Mouse (Mus musculus): ENCODE data around the gene Dhcr24. TPM values are rescaled to one million over a fixed set of nuclear protein-coding genes. Genes with fewer than 3 reads are reported as not detected.

Dhcr24 gene
- polyA plus RNA-seq, 1 experiment, result 86.4 TPM

DNA sequence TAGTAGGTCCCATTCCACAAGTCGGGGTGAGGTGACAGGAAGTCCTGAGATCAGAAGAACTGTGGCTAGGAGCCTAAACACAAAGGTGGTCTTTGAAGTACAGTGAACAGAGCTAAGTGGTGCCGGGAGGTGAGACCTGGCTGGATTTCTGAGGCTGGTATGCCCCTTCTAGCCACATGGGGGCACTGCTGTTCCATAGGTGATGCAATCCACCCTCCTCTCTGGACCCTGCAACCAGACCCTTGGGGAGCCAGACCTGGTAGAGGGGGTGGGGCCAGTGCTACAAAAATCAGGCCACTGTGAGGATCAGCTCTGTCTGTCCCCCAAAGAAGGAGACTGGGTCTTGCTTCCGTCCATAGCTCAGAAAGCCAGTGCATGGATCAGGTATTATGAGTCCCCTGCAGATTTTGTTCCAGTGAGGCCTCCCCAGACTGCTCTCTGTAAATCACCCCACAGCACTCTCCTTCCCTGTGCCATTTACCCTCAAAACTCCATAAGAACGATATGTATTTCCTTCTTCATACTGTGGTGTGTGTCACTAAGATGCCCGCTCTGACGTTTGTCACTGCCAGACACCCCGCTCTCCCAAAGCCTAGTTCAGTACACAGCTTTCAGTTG, 53.5 kb downstream of the Dhcr24 start:
- DNase-seq, result peak; percentile 54 to 71
- 49% methylated on average over 7 of the region's 7 CpGs for WGBS
- Histone ChIP-seq H3K4me1 (ENCODE audit: control insufficient read depth, insufficient read depth, low read length) (no peaks in the 10 kb centered on the region), H3K27me3 (ENCODE audit: control insufficient read depth, insufficient read depth, low read length) (no peaks in the 10 kb centered on the region), H3K4me3 (replicated peaks; ENCODE audit: insufficient read depth, low read depth, low read length) (no peak overlapping the region), H3K27ac (ENCODE audit: insufficient read depth, low read length) (no peak overlapping the region)
- peak; percentile 97 for TF ChIP-seq CTCF (IDR thresholded peaks at IDR 0.05; ENCODE audit: borderline replicate concordance, insufficient read depth, low read depth, low read length)
- no peak for TF ChIP-seq POLR2A (IDR thresholded peaks at IDR 0.05; ENCODE audit: borderline replicate concordance, insufficient read depth, low read length)

DNA sequence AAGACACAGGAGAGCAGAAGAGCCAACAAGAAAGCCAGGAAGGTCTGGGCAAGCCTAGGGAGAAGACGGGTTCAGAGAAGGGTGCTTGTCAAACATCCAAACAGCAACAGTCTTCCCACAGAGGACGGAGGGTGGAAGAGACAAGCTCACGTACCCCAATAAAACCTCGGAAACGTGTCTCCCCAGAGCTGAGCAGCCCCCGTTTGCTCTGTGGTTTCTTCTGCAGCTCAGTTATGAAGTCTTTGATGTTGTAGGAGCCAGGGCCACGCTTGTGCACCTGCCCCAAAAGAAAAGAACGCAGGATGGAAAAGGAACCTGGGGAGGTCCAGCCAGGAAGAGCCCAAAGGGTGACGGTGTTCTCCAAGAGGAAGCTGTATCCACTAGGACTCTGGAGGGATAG, 54.0 kb downstream of the Dhcr24 start:
- no peak for DNase-seq
- no peak overlapping the region for H3K27ac ChIP-seq (ENCODE audit: insufficient read depth, low read length)
- no peaks in the 10 kb centered on the region for H3K27me3 ChIP-seq (ENCODE audit: control insufficient read depth, insufficient read depth, low read length)
- H3K4me1 ChIP-seq (ENCODE audit: control insufficient read depth, insufficient read depth, low read length), result no peaks in the 10 kb centered on the region
- TF ChIP-seq CTCF (IDR thresholded peaks at IDR 0.05; ENCODE audit: borderline replicate concordance, insufficient read depth, low read depth, low read length), result no peak
- TF ChIP-seq POLR2A (IDR thresholded peaks at IDR 0.05; ENCODE audit: borderline replicate concordance, insufficient read depth, low read length), result no peak
- H3K4me3 ChIP-seq (replicated peaks; ENCODE audit: insufficient read depth, low read depth, low read length), result no peak overlapping the region
- 81% methylated on average over 9 of the region's 9 CpGs for WGBS

DNA sequence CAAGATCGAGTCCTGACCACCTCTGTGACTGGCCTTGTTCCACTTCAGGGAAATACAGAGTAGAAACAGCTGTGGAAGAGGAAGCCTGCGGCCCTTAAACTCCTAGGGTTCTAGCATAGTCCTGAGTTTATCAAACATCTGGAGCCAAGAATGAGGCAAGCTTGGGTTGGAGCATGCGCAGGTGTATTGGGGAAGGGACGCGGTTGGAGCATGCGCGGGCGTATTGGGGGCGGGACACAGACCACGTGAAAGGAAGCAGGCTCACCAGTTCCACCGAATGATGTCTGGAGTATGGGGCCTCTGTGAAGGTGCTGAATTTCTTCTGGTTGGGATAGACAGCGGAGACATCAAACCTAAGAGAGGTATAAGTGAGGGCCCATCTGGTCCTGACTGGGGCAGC, 54.8 kb downstream of the Dhcr24 start:
- Histone ChIP-seq H3K4me1 (ENCODE audit: control insufficient read depth, insufficient read depth, low read length) (no peaks in the 10 kb centered on the region), H3K4me3 (replicated peaks; ENCODE audit: insufficient read depth, low read depth, low read length) (no peak overlapping the region), H3K27me3 (ENCODE audit: control insufficient read depth, insufficient read depth, low read length) (no peaks in the 10 kb centered on the region), H3K27ac (ENCODE audit: insufficient read depth, low read length) (no peak overlapping the region)
- DNase-seq, result no peak
- WGBS, result 90% methylated on average over 12 of the region's 12 CpGs
- no peak for TF ChIP-seq CTCF (IDR thresholded peaks at IDR 0.05; ENCODE audit: borderline replicate concordance, insufficient read depth, low read depth, low read length)
- TF ChIP-seq POLR2A (IDR thresholded peaks at IDR 0.05; ENCODE audit: borderline replicate concordance, insufficient read depth, low read length), result no peak

DNA sequence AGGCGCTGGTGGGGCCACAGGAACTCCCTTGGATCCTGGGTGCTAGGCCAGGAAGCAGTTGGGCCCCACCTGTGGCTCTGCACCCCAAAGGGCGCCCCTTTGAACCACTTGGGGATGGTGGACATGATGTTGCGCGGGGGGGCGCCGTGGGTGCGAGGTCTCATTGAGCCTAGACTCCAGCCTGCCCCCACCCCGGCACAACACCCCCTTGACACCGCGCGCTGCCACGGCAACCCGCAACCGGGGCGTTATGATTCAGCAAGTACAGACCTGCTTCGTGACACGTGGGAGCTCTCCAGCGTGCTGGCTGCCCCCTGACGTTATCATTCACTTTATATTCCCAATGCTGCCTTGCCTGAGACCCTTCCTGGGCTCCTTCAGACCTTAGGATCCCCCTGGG, 56.2 kb downstream of the Dhcr24 start, which contains the start of gene Lexm:
Lexm (minus strand) TSS at position 186 of the 400 bp plus-strand sequence.
- Histone ChIP-seq H3K27me3 (ENCODE audit: control insufficient read depth, insufficient read depth, low read length) (no peaks in the 10 kb centered on the region), H3K4me3 (replicated peaks; ENCODE audit: insufficient read depth, low read depth, low read length) (no peak within 1 kb of the TSS), H3K4me1 (ENCODE audit: control insufficient read depth, insufficient read depth, low read length) (0 out of 2 replicates have a peak, but pooled peaks cover 2% of the 10 kb centered on the region), H3K27ac (ENCODE audit: insufficient read depth, low read length) (no peak within 1 kb of the TSS)
- 5% methylated on average over 19 of the region's 19 CpGs for WGBS
- DNase-seq, result no peak
- TF ChIP-seq POLR2A (IDR thresholded peaks at IDR 0.05; ENCODE audit: borderline replicate concordance, insufficient read depth, low read length) (no peak), CTCF (IDR thresholded peaks at IDR 0.05; ENCODE audit: borderline replicate concordance, insufficient read depth, low read depth, low read length) (no peak)

DNA sequence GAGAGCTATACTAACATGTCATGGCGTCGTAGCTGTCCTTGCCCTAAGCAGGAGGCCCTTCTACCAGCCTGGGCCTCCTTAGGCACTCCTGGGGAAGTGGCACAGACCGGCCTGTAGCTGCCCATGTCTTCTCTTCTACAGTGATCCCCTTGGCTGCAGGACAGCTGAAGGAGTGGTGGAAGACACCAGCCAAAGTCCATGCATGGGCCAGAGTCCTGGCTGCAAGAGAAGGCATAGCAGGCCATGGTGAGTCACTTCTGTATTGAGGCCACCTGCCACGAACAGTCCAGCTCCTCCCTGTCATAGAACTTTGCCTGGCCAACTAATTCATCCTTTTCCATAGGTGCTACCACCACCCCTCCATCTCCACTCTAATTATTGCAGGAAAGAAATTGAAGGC, 58.1 kb downstream of the Dhcr24 start:
- 78% methylated on average over 4 of the region's 4 CpGs for WGBS
- DNase-seq, result no peak
- TF ChIP-seq POLR2A (IDR thresholded peaks at IDR 0.05; ENCODE audit: borderline replicate concordance, insufficient read depth, low read length), result no peak
- no peak for TF ChIP-seq CTCF (IDR thresholded peaks at IDR 0.05; ENCODE audit: borderline replicate concordance, insufficient read depth, low read depth, low read length)
- Histone ChIP-seq H3K27ac (ENCODE audit: insufficient read depth, low read length) (no peak overlapping the region), H3K27me3 (ENCODE audit: control insufficient read depth, insufficient read depth, low read length) (no peaks in the 10 kb centered on the region; the same call in 1 of the 2 replicates), H3K4me3 (replicated peaks; ENCODE audit: insufficient read depth, low read depth, low read length) (no peak overlapping the region), H3K4me1 (ENCODE audit: control insufficient read depth, insufficient read depth, low read length) (0 out of 2 replicates have a peak, but pooled peaks cover 7% of the 10 kb centered on the region)

DNA sequence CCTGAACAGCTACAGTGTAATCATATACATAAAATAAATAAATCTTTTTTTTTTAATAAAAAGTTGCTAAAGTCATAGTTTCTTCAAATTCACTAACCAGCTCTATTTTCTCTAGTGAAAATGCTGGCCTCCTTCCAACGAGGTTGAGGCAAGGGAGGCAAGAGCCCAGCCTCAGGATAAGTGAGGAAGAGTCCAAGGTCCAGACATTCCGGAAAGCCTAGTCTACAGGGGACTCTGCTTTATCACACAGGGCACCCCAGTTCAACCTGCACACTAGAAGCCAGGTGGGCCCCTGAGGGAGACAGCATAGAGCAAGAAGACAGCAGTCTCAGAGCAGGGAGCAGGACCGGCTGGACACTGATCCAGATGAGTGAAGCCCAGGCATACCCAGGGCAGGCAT, 60.6 kb downstream of the Dhcr24 start:
- TF ChIP-seq POLR2A (IDR thresholded peaks at IDR 0.05; ENCODE audit: borderline replicate concordance, insufficient read depth, low read length) (no peak), CTCF (IDR thresholded peaks at IDR 0.05; ENCODE audit: borderline replicate concordance, insufficient read depth, low read depth, low read length) (no peak)
- Histone ChIP-seq H3K27ac (ENCODE audit: insufficient read depth, low read length) (no peak overlapping the region), H3K4me1 (ENCODE audit: control insufficient read depth, insufficient read depth, low read length) (0 out of 2 replicates have a peak, but pooled peaks cover 7% of the 10 kb centered on the region), H3K27me3 (ENCODE audit: control insufficient read depth, insufficient read depth, low read length) (no peaks in the 10 kb centered on the region; the same call in 1 of the 2 replicates), H3K4me3 (replicated peaks; ENCODE audit: insufficient read depth, low read depth, low read length) (no peak overlapping the region)
- no peak for DNase-seq
- WGBS, result 71% methylated on average over 3 of the region's 3 CpGs

GRCm38 (mm10) chr4:106622030-106622493, 61.2 kb downstream of the Dhcr24 start, which contains the start of gene Ttc22:
Gene Ttc22, plus strand, starts transcription at chr4:106622432.
- TF ChIP-seq POLR2A (IDR thresholded peaks at IDR 0.05; ENCODE audit: borderline replicate concordance, insufficient read depth, low read length) (no peak), CTCF (IDR thresholded peaks at IDR 0.05; ENCODE audit: borderline replicate concordance, insufficient read depth, low read depth, low read length) (no peak)
- H3K4me1 ChIP-seq (ENCODE audit: control insufficient read depth, insufficient read depth, low read length), result 0 out of 2 replicates have a peak, but pooled peaks cover 7% of the 10 kb centered on the region
- no peak for DNase-seq
- 11% methylated on average over 16 of the region's 16 CpGs for WGBS
- H3K27ac ChIP-seq (ENCODE audit: insufficient read depth, low read length), result no peak within 1 kb of the TSS
- H3K27me3 ChIP-seq (ENCODE audit: control insufficient read depth, insufficient read depth, low read length), result no peaks in the 10 kb centered on the region; the same call in 1 of the 2 replicates
- H3K4me3 ChIP-seq (replicated peaks; ENCODE audit: insufficient read depth, low read depth, low read length), result no peak within 1 kb of the TSS

GRCm38 (mm10) chr4:106622712-106623111, 61.9 kb downstream of the Dhcr24 start:
- 10% methylated on average over 28 of the region's 28 CpGs for WGBS
- no peaks in the 10 kb centered on the region; the same call in 1 of the 2 replicates for H3K27me3 ChIP-seq (ENCODE audit: control insufficient read depth, insufficient read depth, low read length)
- no peak for TF ChIP-seq POLR2A (IDR thresholded peaks at IDR 0.05; ENCODE audit: borderline replicate concordance, insufficient read depth, low read length)
- no peak for TF ChIP-seq CTCF (IDR thresholded peaks at IDR 0.05; ENCODE audit: borderline replicate concordance, insufficient read depth, low read depth, low read length)
- 0 out of 2 replicates have a peak, but pooled peaks cover 7% of the 10 kb centered on the region for H3K4me1 ChIP-seq (ENCODE audit: control insufficient read depth, insufficient read depth, low read length)
- no peak overlapping the region for H3K27ac ChIP-seq (ENCODE audit: insufficient read depth, low read length)
- no peak overlapping the region for H3K4me3 ChIP-seq (replicated peaks; ENCODE audit: insufficient read depth, low read depth, low read length)
- no peak for DNase-seq
